Mouse (Mus musculus) colon, adult 2 months (tissue): ENCODE measurements around the gene Vmn1r80. TPM values are rescaled to one million over a fixed set of nuclear protein-coding genes. Genes with fewer than 3 reads are reported as not detected.

Source experiments
- polyA plus RNA-seq: library from polyadenylated mRNA; depleted of rRNA; stranded (reverse); fragments of >200 nt; gene quantifications from 2 replicates; pipeline ENCODE4 v1.2.3, GENCODE M21; 2012; rRNA removed

The Vmn1r80 gene
- polyA plus RNA-seq, result not detected in 2 replicates

GRCm38 (mm10) chr7:12188986-12189385, at the start of gene Vmn1r80:
Gene Vmn1r80, plus strand, starts transcription at chr7:12189286.

DNA sequence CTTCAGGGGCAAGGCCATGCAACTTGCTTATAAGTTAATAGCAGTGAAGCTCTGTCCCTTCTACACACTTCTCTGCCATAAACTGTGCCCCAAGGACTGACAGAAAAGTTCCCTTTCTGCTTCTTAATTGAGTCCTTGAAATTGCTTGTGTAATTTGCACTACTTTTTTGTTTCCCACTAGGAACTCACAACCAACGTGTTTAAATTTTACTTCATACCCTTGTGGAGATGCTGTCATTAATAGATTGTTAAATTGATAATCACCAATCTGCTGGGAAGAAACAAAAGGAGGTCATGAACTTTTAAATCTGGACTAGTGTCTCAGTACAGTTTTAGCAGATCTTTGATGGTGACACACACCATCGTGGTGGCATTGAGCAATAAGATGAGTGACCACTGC, 39.1 kb upstream of the Vmn1r80 start, which contains the start of gene Vmn1r78:
Vmn1r78 (plus strand) TSS at position 301 of the 400 bp plus-strand sequence.

GRCm38 (mm10) chr7:12170979-12171378, 18.1 kb upstream of the Vmn1r80 start, which contains the start of gene Vmn1r79:
Gene Vmn1r79, plus strand, starts transcription at chr7:12171279.

Other genes starting within 250 kb of the Vmn1r80 start
- gene Vmn1r77, start 152.5 kb upstream of the Vmn1r80 start, polyA plus RNA-seq, result not detected in 2 replicates
- gene Vmn1r78, start 39.0 kb upstream of the Vmn1r80 start, polyA plus RNA-seq, result not detected in 2 replicates
- not detected in 2 replicates for gene Vmn1r79, start 18.0 kb upstream of the Vmn1r80 start, polyA plus RNA-seq
- gene Vmn1r81, start 79.0 kb downstream of the Vmn1r80 start, polyA plus RNA-seq, result not detected in 2 replicates
- not detected in 2 replicates for gene Vmn1r82, start 111.1 kb downstream of the Vmn1r80 start, polyA plus RNA-seq
- not detected in 2 replicates for gene Vmn1r83, start 140.2 kb downstream of the Vmn1r80 start, polyA plus RNA-seq
- not detected in 2 replicates for gene Vmn1r84, start 180.0 kb downstream of the Vmn1r80 start, polyA plus RNA-seq
- gene Zfp551, start 233.5 kb downstream of the Vmn1r80 start, polyA plus RNA-seq, result 0.30 and 0.47 TPM in 2 replicates